18 mouse cellular contexts compared by ENCODE assay signal in genomic region chr9:29227747-29228146, GRCm38 (mm10).
DNase-seq lines count a peak whose midpoint lies in the region; TF ChIP-seq lines count a peak whose summit lies in the region.
"Had no signal": no experiment of that assay in that cellular context is flagged by ENCODE, and none has a peak within 500 bp of the region (broad histone marks: within the 10 kb centered on the region; RNA-seq: fewer than 3 reads in every experiment).

No protein-coding gene starts in this region.

- H3K27ac ChIP-seq in cerebellum, adult 2 months (ENCODE audit: insufficient read depth, low read length) = peak overlapping the region; percentile 32; the same call in 1 of the 2 replicates
- H3K27ac ChIP-seq: embryonic facial prominence, embryonic 10.5 days; embryonic facial prominence, embryonic 12.5 days; forebrain, embryonic 13.5 days; forebrain, embryonic 15.5 days had no signal

- TF ChIP-seq CTCF in cerebellum, adult 2 months (IDR thresholded peaks at IDR 0.05; ENCODE audit: borderline replicate concordance, insufficient read depth, low read depth, low read length) = no peak

- WGBS in cerebellum, adult 2 months = 53% methylated on average over 4 of the region's 4 CpGs

- DNase-seq in cerebellum, adult 2 months = peak; percentile 42 to 54
- DNase-seq in cerebellum, postnatal 4 days (ENCODE audit: low spot score in 2 of 2) = no peak
- DNase-seq in layer of hippocampus, adult 11-12 months (ENCODE audit: low spot score) = peak; percentile 21
- DNase-seq in layer of hippocampus, postnatal 10 days (ENCODE audit: low spot score in 2 of 2) = no peak
- DNase-seq in brain, adult 2 months (ENCODE audit: low read depth, low spot score) = peak; percentile 61
- DNase-seq: adrenal gland, adult 2 months; adrenal gland, postnatal 10 days; adrenal gland, postnatal 25 days; B cell, adult 2 months; cerebellum, adult 11 months; cerebellum, adult 9-11 months; cerebellum, postnatal 14 days; cerebellum, postnatal 36 days; forebrain, postnatal 0 days had no signal

- no peak overlapping the region for H3K4me3 ChIP-seq in cerebellum, adult 2 months (replicated peaks; ENCODE audit: insufficient read depth, low read depth, low read length)
- H3K4me3 ChIP-seq: embryonic facial prominence, embryonic 10.5 days; embryonic facial prominence, embryonic 12.5 days; forebrain, embryonic 13.5 days; forebrain, embryonic 15.5 days had no signal

- H3K4me1 ChIP-seq in cerebellum, adult 2 months (ENCODE audit: control insufficient read depth, insufficient read depth, low read length) = peaks cover 39% of the 10 kb centered on the region
- H3K4me1 ChIP-seq: embryonic facial prominence, embryonic 12.5 days had no signal

- no peaks in the 10 kb centered on the region for H3K27me3 ChIP-seq in cerebellum, adult 2 months (ENCODE audit: control insufficient read depth, insufficient read depth, low read length)
- H3K27me3 ChIP-seq: embryonic facial prominence, embryonic 12.5 days; forebrain, embryonic 15.5 days had no signal

- TF ChIP-seq POLR2A in cerebellum, adult 2 months (IDR thresholded peaks at IDR 0.05; ENCODE audit: borderline replicate concordance, insufficient read depth, low read length) = no peak

Comparison
In these comparisons a context has a peak if more than half of its experiments do, and no peak if none do; other contexts are left out.
1. DNase-seq: peak in cerebellum, adult 2 months (2 of 2), layer of hippocampus, adult 11-12 months (single experiment) and brain, adult 2 months (single experiment); none in cerebellum, postnatal 4 days (0 of 2) and layer of hippocampus, postnatal 10 days (0 of 2).